8 mouse cellular contexts compared by ENCODE assay signal in the genomic region with DNA sequence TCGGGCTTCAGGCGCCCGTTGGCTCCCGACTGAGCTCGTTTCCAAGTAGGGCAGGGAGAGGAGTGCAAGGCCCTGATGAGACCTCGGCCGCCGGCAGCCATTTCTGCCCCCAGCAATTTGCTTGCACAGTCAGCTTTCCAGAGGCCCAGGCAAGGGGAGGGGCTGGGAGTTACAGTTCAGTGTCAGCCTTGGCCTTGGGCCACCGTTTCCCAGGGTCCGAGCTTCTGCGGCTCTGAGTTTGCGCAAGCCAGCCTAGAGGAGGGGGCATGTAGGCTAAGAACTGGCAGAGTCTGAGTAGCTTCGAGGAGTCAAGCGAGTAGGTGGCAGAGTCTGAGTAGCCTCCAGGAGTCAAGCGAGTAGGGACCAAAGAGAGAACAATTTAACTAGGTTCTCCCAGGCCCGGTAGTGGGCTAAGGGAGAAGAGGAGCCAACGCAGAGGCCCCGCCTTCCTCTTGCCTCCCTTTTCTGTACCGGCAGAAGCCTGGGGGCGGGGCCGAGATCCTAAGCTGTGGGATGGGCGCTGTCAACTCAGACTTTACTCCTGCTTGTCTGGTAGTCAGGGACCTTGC. TPM values are rescaled to one million over a fixed set of nuclear protein-coding genes. Genes with fewer than 3 reads are reported as not detected.
DNase-seq lines count a peak whose midpoint lies in the region; ATAC-seq and TF ChIP-seq lines count a peak whose summit lies in the region.

A gene (minus strand): TSS at position 413 of the 569 bp plus-strand sequence.

- TF ChIP-seq POLR2A in thymus, adult 2 months (IDR thresholded peaks at IDR 0.05; ENCODE audit: control insufficient read depth, extremely low read depth, insufficient read depth, low read length, poor library complexity) = no peak
- 0 out of 2 replicates have a peak, but pooled peaks have one; percentile 7 for TF ChIP-seq POLR2A in heart, adult 2 months (IDR thresholded peaks at IDR 0.05; ENCODE audit: insufficient read depth, low read depth, low read length)

- no peaks in the 10 kb centered on the region for H3K79me2 ChIP-seq in heart, adult 2 months (replicated peaks; ENCODE audit: control insufficient read depth, insufficient read depth, low read length)

- no peak within 1 kb of the TSS for H3K4me3 ChIP-seq in thymus, adult 2 months (ENCODE audit: control insufficient read depth, insufficient read depth, low read length)
- peak within 1 kb of the TSS; percentile 42 for H3K4me3 ChIP-seq in embryonic facial prominence, embryonic 15.5 days (replicated peaks)
- peak within 1 kb of the TSS; percentile 50 for H3K4me3 ChIP-seq in heart, adult 2 months
- peak within 1 kb of the TSS; percentile 21 for H3K4me3 ChIP-seq in limb, embryonic 11.5 days (ENCODE audit: low read depth, low read length)
- peak within 1 kb of the TSS; percentile 33 for H3K4me3 ChIP-seq in midbrain, embryonic 12.5 days

- H3K36me3 ChIP-seq in thymus, adult 2 months (ENCODE audit: control insufficient read depth, insufficient read depth, low read length) = no peaks in the 10 kb centered on the region
- H3K36me3 ChIP-seq in embryonic facial prominence, embryonic 15.5 days = no peaks in the 10 kb centered on the region
- H3K36me3 ChIP-seq in heart, adult 2 months (ENCODE audit: control insufficient read depth, insufficient read depth, low read length) = no peaks in the 10 kb centered on the region
- no peaks in the 10 kb centered on the region for H3K36me3 ChIP-seq in limb, embryonic 11.5 days (ENCODE audit: control insufficient read depth, insufficient read depth, low read length)
- H3K36me3 ChIP-seq in midbrain, embryonic 12.5 days = 0 out of 2 replicates have a peak, but pooled peaks cover 3% of the 10 kb centered on the region

- H3K27ac ChIP-seq in thymus, adult 2 months (ENCODE audit: control insufficient read depth, insufficient read depth, low read length) = no peak within 1 kb of the TSS
- peak within 1 kb of the TSS; percentile 79 for H3K27ac ChIP-seq in embryonic facial prominence, embryonic 15.5 days (replicated peaks)
- peak within 1 kb of the TSS; percentile 85 for H3K27ac ChIP-seq in heart, adult 2 months
- H3K27ac ChIP-seq in limb, embryonic 11.5 days (replicated peaks; ENCODE audit: low read depth, low read length) = peak within 1 kb of the TSS; percentile 30; the same call in 1 of the 2 replicates
- H3K27ac ChIP-seq in midbrain, embryonic 12.5 days (replicated peaks) = peak within 1 kb of the TSS; percentile 69

- peak; percentile 83 for ATAC-seq in embryonic facial prominence, embryonic 15.5 days (ENCODE audit: insufficient number of reproducible peaks, low FRiP score, low TSS enrichment, low read depth)
- ATAC-seq in limb, embryonic 11.5 days (ENCODE audit: insufficient number of reproducible peaks, low FRiP score, low TSS enrichment, low read depth) = peak; percentile 80; the same call in 1 of the 2 replicates
- ATAC-seq in midbrain, embryonic 12.5 days (ENCODE audit: low FRiP score, low read depth) = peak; percentile 87

- H3K9ac ChIP-seq in embryonic facial prominence, embryonic 15.5 days = peak within 1 kb of the TSS; percentile 31
- peak within 1 kb of the TSS; percentile 60 for H3K9ac ChIP-seq in heart, adult 2 months (ENCODE audit: low read depth, low read length)
- H3K9ac ChIP-seq in limb, embryonic 11.5 days (ENCODE audit: low read length) = peak within 1 kb of the TSS; percentile 51
- H3K9ac ChIP-seq in midbrain, embryonic 12.5 days (replicated peaks) = peak within 1 kb of the TSS; percentile 50

- H3K27me3 ChIP-seq in thymus, adult 2 months (ENCODE audit: control insufficient read depth, insufficient read depth, low read length) = no peaks in the 10 kb centered on the region
- H3K27me3 ChIP-seq in embryonic facial prominence, embryonic 15.5 days = no peaks in the 10 kb centered on the region
- no peaks in the 10 kb centered on the region for H3K27me3 ChIP-seq in heart, adult 2 months (ENCODE audit: control insufficient read depth, insufficient read depth, low read length)
- H3K27me3 ChIP-seq in limb, embryonic 11.5 days (ENCODE audit: control insufficient read depth, insufficient read depth, low read length) = no peaks in the 10 kb centered on the region
- H3K27me3 ChIP-seq in midbrain, embryonic 12.5 days = no peaks in the 10 kb centered on the region; the same call in 1 of the 2 replicates

- WGBS in thymus, adult 2 months = 57% methylated on average over 22 of the region's 22 CpGs
- 2% methylated on average over 22 of the region's 22 CpGs for WGBS in embryonic facial prominence, embryonic 15.5 days
- WGBS in heart, adult 2 months = 5% methylated on average over 22 of the region's 22 CpGs
- WGBS in limb, embryonic 11.5 days = 5% methylated on average over 22 of the region's 22 CpGs
- 9% methylated on average over 22 of the region's 22 CpGs for WGBS in midbrain, embryonic 12.5 days

- TF ChIP-seq EP300 in heart, adult 2 months (IDR thresholded peaks at IDR 0.05; ENCODE audit: insufficient read depth, low read depth, low read length) = no peak

- intact Hi-C loops in heart, adult 2 months (cut with DNase I) = loop anchor here (2.0 kb wide), 1 partner anchor 24 kb away; no protein-coding TSS in a partner anchor

- H3K9me3 ChIP-seq in embryonic facial prominence, embryonic 15.5 days (replicated peaks) = no peaks in the 10 kb centered on the region
- H3K9me3 ChIP-seq in limb, embryonic 11.5 days (ENCODE audit: control insufficient read depth, low read length) = no peaks in the 10 kb centered on the region
- H3K9me3 ChIP-seq in midbrain, embryonic 12.5 days = no peaks in the 10 kb centered on the region

- peak; percentile 31 for DNase-seq in thymus, adult 2 months
- DNase-seq in thymus, postnatal 10 days (ENCODE audit: low spot score in 2 of 2) = no peak
- DNase-seq in heart, adult 2 months = peak; percentile 86 to 88
- peak; percentile 91 to 92 for DNase-seq in kidney, adult 8-10 months
- peak; percentile 81 for DNase-seq in limb, embryonic 11.5 days (ENCODE audit: low spot score)
- DNase-seq in spleen, adult 12 weeks (ENCODE audit: low spot score) = peak; percentile 67

- no peak for TF ChIP-seq CTCF in thymus, adult 2 months (IDR thresholded peaks at IDR 0.05; ENCODE audit: borderline replicate concordance, control insufficient read depth, extremely low read depth, insufficient read depth, low read length, poor library complexity)
- no peak for TF ChIP-seq CTCF in heart, adult 2 months (IDR thresholded peaks at IDR 0.05)

- H3K4me1 ChIP-seq in thymus, adult 2 months (replicated peaks; ENCODE audit: control insufficient read depth, insufficient read depth, low read length) = 0 out of 2 replicates have a peak, but pooled peaks cover 8% of the 10 kb centered on the region
- peaks cover 25% of the 10 kb centered on the region for H3K4me1 ChIP-seq in embryonic facial prominence, embryonic 15.5 days
- H3K4me1 ChIP-seq in heart, adult 2 months (ENCODE audit: control insufficient read depth, insufficient read depth, low read length) = peaks cover 6% of the 10 kb centered on the region
- H3K4me1 ChIP-seq in limb, embryonic 11.5 days (ENCODE audit: control insufficient read depth, insufficient read depth, low read length) = peaks cover 7% of the 10 kb centered on the region; the same call in 1 of the 2 replicates
- H3K4me1 ChIP-seq in midbrain, embryonic 12.5 days = peaks cover 29% of the 10 kb centered on the region

- H3K4me2 ChIP-seq in embryonic facial prominence, embryonic 15.5 days (replicated peaks) = peak within 1 kb of the TSS; percentile 64
- H3K4me2 ChIP-seq in limb, embryonic 11.5 days (ENCODE audit: low read depth, severe bottlenecking) = peak within 1 kb of the TSS; percentile 58
- H3K4me2 ChIP-seq in midbrain, embryonic 12.5 days (replicated peaks) = peak within 1 kb of the TSS; percentile 55

RNA-seq across cellular contexts. Expression of the gene that starts here (rescaled TPM):
- polyA plus RNA-seq in thymus, adult 2 months (2012; rRNA removed) = 4.5 and 6.2 TPM in 2 replicates
- polyA plus RNA-seq in embryonic facial prominence, embryonic 15.5 days (2015; fragmentation: Nextera tagmentation; extraction: Ambion mirVana) = 4.0 and 4.2 TPM in 2 replicates
- 1 to 10 TPM; 3.9 to 4.4 TPM for total RNA-seq in heart, adult 2 months (2021)
- polyA plus RNA-seq in heart, adult 2 months (2012; rRNA removed) = 4.6 and 4.7 TPM in 2 replicates
- polyA plus RNA-seq in limb, embryonic 11.5 days (2014; fragmentation: Nextera tagmentation; extraction: Ambion mirVana) = 0.71 and 0.88 TPM in 2 replicates
- 0.89 and 2.2 TPM in 2 replicates for polyA plus RNA-seq in midbrain, embryonic 12.5 days (2016; fragmentation: Nextera tagmentation; extraction: Ambion mirVana)

Comparison
In these comparisons a context has a peak if more than half of its experiments do, and no peak if none do; other contexts are left out.
1. DNase-seq: peak in thymus, adult 2 months (single experiment), heart, adult 2 months (2 of 2), kidney, adult 8-10 months (2 of 2) and spleen, adult 12 weeks (single experiment); none in thymus, postnatal 10 days (0 of 2).
2. Peak in DNase-seq, ATAC-seq, H3K4me3 ChIP-seq, H3K27ac ChIP-seq, H3K9ac ChIP-seq and H3K4me2 ChIP-seq in limb, embryonic 11.5 days; RNA of the gene not detected or under 1 TPM.
3. Peak in every context shown above with its lines, with median percentiles within 50 percentile points of each other: ATAC-seq, H3K4me2 ChIP-seq and H3K9ac ChIP-seq.